Mouse (Mus musculus): ENCODE measurements around the gene Nme4.

GRCm38 (mm10) chr17:26116503-26117258 is 21.3 kb upstream of the Nme4 start:
- TF ChIP-seq CTCF (IDR thresholded peaks at IDR 0.05; ENCODE audit: low read depth) (no peak), EP300 (IDR thresholded peaks at IDR 0.05; ENCODE audit: low read depth) (no peak)
